Mouse (Mus musculus) ES-Bruce4 (cell line): Measurements from ENCODE around the gene Clcn7. TPM values are rescaled to one million over a fixed set of nuclear protein-coding genes. Genes with fewer than 3 reads are reported as not detected.
A peak's percentile ranks its signal among the peaks of the same experiment; 100 is the strongest.
"Not testable (repeated sequence)": the region's sequence is repeated elsewhere in the genome, so short reads cannot be mapped to it uniquely, and the experiment has no call there.

ENCODE experiments used
- H3K27ac ChIP-seq: 2 replicates; pipeline ENCODE4 v1.5.1; 2012; ENCODE audit warnings: low read length, inconsistent platforms; ENCODE audit not compliant: insufficient read depth
- H3K27me3 ChIP-seq: 2 replicates; pipeline ENCODE4 v1.6.1; 2012; ENCODE audit warnings: mild to moderate bottlenecking, low read length, inconsistent platforms; ENCODE audit not compliant: control insufficient read depth, poor library complexity, insufficient read depth, severe bottlenecking
- H3K36me3 ChIP-seq: 2 replicates; pipeline ENCODE4 v1.6.1; 2012; ENCODE audit warnings: inconsistent platforms, mild to moderate bottlenecking, low read length, moderate library complexity; ENCODE audit not compliant: control insufficient read depth, poor library complexity, insufficient read depth, severe bottlenecking
- H3K4me1 ChIP-seq: one replicate; pipeline ENCODE4 v1.8.1; 2011; ENCODE audit warnings: low read length; ENCODE audit not compliant: control insufficient read depth, insufficient read depth
- H3K4me3 ChIP-seq: 2 replicates; pipeline ENCODE4 v1.5.1; 2011; ENCODE audit warnings: low read depth, mild to moderate bottlenecking, low read length
- H3K9ac ChIP-seq: 2 replicates; pipeline ENCODE4 v1.6.1; 2012; ENCODE audit warnings: low read depth, mild to moderate bottlenecking, inconsistent platforms; ENCODE audit not compliant: poor library complexity, severe bottlenecking
- H3K9me3 ChIP-seq: replicated peaks from 2 replicates; pipeline ENCODE4 v1.6.1; 2012; ENCODE audit warnings: mild to moderate bottlenecking, low read length, inconsistent platforms; ENCODE audit not compliant: control insufficient read depth, poor library complexity, insufficient read depth, severe bottlenecking
- CTCF ChIP-seq: IDR thresholded peaks from one replicate; pipeline ENCODE4 v1.8.1; 2011; ENCODE audit warnings: low read depth, low read length
- EP300 ChIP-seq: IDR thresholded peaks from 2 replicates; pipeline ENCODE4 v1.6.1; 2011; ENCODE audit warnings: low read depth, low read length; ENCODE audit not compliant: insufficient read depth
- POLR2A ChIP-seq: IDR thresholded peaks from one replicate; pipeline ENCODE4 v1.8.1; 2011; ENCODE audit warnings: low read length; ENCODE audit not compliant: insufficient read depth
- polyA plus RNA-seq: library from polyadenylated mRNA; stranded (reverse); fragments of >200 nt; gene quantifications from 2 replicates; pipeline ENCODE4 v1.2.4, GENCODE M21; 2011; ENCODE audit warnings: low read depth; ENCODE audit not compliant: missing spikeins, insufficient read depth, insufficient read length

Clcn7 gene
- polyA plus RNA-seq, 1 experiment: 16.0 TPM

DNA sequence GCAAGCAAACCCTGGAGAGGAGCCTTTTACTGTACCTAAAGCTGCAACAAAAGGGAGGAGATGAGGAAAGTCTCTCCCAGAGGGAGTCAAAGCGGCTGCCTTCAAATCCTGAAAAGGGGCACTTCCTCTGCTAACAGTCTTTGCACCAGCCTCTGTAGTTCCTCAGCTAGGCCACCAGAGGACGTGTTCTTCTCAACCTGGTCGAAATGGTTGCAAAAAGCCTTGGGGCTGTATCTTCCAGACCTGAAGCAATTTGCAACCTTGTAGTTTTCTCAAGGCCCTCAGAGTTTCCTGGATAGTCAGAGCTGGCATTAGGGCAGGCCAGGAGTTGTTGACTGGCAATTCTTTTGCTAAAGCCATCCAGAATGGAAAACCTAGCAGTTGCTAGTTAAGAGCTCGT lies 15.9 kb upstream of the Clcn7 start:
- Histone ChIP-seq H3K4me1 (no peaks in the 10 kb centered on the region), H3K9me3 (no peaks in the 10 kb centered on the region), H3K9ac (no peak overlapping the region), H3K36me3 (no peaks in the 10 kb centered on the region), H3K27ac (no peak overlapping the region), H3K4me3 (no peak overlapping the region), H3K27me3 (no peaks in the 10 kb centered on the region)
- TF ChIP-seq EP300: no peak
- peak; percentile 51 for TF ChIP-seq CTCF

DNA sequence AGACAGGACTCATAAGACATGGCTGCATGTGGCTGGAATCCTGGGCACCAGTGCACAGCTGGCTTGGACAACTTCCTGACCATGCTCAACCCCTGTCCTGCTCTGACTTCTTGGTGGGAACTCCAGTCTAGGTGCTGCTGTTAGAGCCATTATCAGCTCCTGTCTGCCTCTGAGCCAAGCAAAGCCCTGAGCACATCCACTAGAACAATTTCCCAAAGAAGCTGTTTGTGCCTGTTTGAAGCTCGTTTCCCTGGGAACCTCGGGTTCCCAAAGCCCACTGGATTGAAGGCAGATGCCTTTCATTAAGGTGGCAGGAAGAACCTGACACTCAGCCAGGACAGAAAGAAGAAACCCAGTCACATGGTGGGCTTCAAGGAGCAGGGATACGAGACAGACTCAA lies 12.8 kb upstream of the Clcn7 start, which contains the start of gene Ptx4:
TSS of gene Ptx4 (plus strand) at position 355 of the 400 bp plus-strand sequence.
- no peak within 1 kb of the TSS for H3K9ac ChIP-seq
- no peak for TF ChIP-seq CTCF
- no peak for TF ChIP-seq POLR2A
- TF ChIP-seq EP300: no peak

DNA sequence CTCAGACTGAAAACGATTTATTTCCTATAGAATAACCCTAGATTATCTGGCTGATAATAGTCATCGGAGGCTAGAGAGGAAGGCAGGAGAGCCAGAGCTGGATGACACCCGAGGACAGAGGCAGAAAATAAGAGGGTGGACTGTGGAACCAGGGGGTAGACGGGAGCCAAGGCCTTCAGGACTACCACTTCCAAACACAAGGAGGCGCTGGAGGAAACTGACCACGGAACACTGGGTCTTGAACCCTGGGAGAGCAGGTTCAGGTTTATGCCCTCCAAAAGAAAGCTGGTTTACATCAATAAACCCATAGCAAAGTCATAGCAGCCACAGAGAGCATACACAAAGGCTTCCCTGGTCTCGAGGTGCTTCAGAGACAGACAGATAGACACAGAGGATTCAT lies 9.2 kb upstream of the Clcn7 start:
- no peak overlapping the region for H3K9ac ChIP-seq
- H3K36me3 ChIP-seq: no peaks in the 10 kb centered on the region
- H3K9me3 ChIP-seq: no peaks in the 10 kb centered on the region
- no peak overlapping the region for H3K27ac ChIP-seq
- peak; percentile 74 for TF ChIP-seq CTCF
- TF ChIP-seq POLR2A: no peak
- TF ChIP-seq EP300: no peak
- no peak overlapping the region for H3K4me3 ChIP-seq
- H3K27me3 ChIP-seq: no peaks in the 10 kb centered on the region
- no peaks in the 10 kb centered on the region for H3K4me1 ChIP-seq

More for the DNA sequence above, 12.8 kb upstream of the Clcn7 start, which contains the start of gene Ptx4:
- Histone ChIP-seq H3K4me3 (no peak within 1 kb of the TSS), H3K27me3 (no peaks in the 10 kb centered on the region), H3K4me1 (no peaks in the 10 kb centered on the region), H3K36me3 (no peaks in the 10 kb centered on the region), H3K9me3 (no peaks in the 10 kb centered on the region), H3K27ac (no peak within 1 kb of the TSS)

DNA sequence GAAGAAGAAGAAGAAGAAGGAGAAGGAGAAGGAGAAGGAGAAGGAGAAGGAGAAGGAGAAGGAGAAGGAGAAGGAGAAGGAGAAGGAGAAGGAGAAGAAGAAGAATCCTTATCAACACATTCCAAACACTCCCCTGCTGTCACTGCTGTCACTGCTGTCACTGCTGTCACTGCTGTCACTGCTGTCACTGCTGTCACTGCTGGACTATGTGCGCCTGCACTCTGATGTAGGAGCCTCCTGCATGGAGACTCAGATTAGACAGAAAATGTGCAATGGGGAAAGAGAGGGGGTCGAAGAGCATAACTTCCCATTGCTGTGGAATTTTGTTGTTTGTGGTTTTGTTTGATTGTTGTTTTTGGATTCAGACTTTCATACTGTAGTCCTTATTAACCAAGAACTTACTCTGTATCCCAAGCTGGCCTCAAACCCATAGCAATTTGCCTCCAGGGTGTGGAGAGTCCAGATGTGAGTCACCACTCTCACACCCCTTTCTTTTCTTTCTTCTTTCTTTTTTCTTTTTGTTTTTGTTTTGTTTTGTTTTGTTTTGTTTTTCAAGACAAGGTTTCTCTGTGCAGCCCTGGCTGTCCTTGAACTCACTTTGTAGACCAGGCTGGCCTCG lies 7.6 kb upstream of the Clcn7 start:
- not testable (repeated sequence) for H3K4me3 ChIP-seq, H3K9me3 ChIP-seq, H3K36me3 ChIP-seq, H3K9ac ChIP-seq, H3K27ac ChIP-seq, H3K27me3 ChIP-seq, H3K4me1 ChIP-seq

DNA sequence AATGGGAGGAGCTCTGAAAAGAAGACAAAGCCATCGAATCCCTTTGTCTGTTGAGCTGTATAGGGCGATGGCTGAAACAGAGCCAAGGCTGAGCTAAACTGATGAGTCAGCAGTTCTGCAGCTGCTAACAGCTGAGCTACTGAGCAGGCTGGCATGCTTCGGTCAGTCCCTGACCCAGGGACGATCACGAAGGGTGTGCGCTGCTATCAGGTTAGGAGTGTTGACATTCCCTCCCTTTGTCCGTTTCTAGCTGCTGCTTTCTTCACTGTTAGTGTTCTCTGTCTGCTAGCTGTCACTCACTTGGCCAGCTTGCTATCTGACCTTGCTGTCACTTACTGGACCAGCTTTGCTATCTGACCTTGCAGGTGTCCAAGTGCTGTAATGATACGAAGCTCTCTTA lies 6.1 kb upstream of the Clcn7 start:
- H3K9ac ChIP-seq: no peak overlapping the region
- no peak overlapping the region for H3K27ac ChIP-seq
- H3K4me3 ChIP-seq: no peak overlapping the region
- no peaks in the 10 kb centered on the region for H3K9me3 ChIP-seq
- no peaks in the 10 kb centered on the region for H3K36me3 ChIP-seq
- no peaks in the 10 kb centered on the region for H3K4me1 ChIP-seq
- H3K27me3 ChIP-seq: no peaks in the 10 kb centered on the region
- TF ChIP-seq EP300 (no peak), CTCF (no peak), POLR2A (no peak)

DNA sequence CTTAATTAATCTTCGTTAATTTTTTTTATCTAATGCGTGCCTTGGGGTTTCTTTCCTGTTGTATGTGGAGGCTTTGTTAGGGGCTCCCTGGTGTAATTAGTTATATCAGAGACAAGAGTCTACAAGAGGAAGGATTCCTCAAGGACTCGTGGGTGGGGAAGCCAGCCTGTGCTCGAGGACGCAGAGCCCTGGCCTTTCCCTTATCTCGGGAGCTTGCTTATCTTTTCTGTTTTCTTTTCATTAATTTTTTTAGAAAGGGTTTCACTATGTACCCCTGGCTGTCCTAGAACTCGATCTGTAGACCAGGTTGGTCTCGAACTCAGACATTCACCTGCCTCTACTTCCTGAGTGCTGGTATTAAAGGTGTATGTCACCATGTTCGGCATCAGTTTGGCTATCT lies 5.5 kb upstream of the Clcn7 start:
- TF ChIP-seq POLR2A: no peak
- TF ChIP-seq CTCF: no peak
- no peak for TF ChIP-seq EP300
- no peaks in the 10 kb centered on the region for H3K9me3 ChIP-seq

DNA sequence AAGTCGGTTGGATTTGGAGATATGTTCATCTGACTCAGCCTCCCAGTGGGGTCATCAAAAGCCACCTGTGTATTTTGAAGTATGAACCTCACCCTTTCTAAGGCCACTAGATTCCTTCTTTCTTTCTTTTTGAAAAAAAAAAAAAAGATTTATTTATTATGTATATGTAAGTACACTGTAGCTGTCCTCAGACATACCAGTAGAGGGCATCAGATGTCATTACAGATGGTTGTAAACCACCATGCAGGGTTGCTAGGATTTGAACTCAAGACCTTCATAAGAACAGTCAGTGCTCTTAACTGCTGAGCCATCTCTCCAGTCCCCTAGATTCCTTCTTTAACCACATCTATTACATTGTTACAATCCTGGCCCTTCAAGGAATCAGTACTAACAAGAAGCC lies 3.1 kb upstream of the Clcn7 start:
- TF ChIP-seq EP300 (no peak), CTCF (no peak), POLR2A (no peak)
- Histone ChIP-seq H3K4me3 (no peak overlapping the region), H3K27me3 (no peaks in the 10 kb centered on the region), H3K9ac (no peak overlapping the region), H3K36me3 (no peaks in the 10 kb centered on the region), H3K9me3 (no peaks in the 10 kb centered on the region), H3K4me1 (no peaks in the 10 kb centered on the region), H3K27ac (no peak overlapping the region)

More for the DNA sequence above, 5.5 kb upstream of the Clcn7 start:
- H3K27ac ChIP-seq: no peak overlapping the region
- no peaks in the 10 kb centered on the region for H3K36me3 ChIP-seq
- no peak overlapping the region for H3K9ac ChIP-seq
- no peak overlapping the region for H3K4me3 ChIP-seq
- no peaks in the 10 kb centered on the region for H3K27me3 ChIP-seq
- no peaks in the 10 kb centered on the region for H3K4me1 ChIP-seq
